Mouse (Mus musculus) adrenal gland (tissue): Measurements from ENCODE around the gene 4930452B06Rik.

Experiments
- intact Hi-C: fragments of 180-260 bp; cut with DNase I; formaldehyde crosslinking; loops from one replicate; pipeline ENCODE4 v1.15.1; 2025

The 4930452B06Rik gene

DNA sequence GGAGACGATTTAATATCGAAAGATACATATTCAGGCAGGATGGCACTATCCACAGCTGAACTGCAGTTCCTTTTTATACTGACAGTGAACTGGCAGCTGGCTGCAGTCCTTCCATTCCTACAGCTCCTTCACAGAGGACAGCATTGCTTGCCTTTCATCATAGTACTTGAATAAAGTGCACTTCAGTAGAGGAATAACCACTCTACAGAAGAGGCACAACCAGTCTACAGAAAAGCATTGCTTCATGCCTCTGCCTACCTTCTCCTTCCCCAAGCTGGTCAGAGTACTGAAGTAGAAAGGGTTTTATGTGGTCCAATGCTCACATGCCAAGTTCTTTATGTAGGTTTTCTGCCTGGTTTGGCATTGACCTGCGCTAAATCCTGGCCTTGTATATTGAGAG, 130.0 kb downstream of the 4930452B06Rik start:
- intact Hi-C loops: no loop called here

DNA sequence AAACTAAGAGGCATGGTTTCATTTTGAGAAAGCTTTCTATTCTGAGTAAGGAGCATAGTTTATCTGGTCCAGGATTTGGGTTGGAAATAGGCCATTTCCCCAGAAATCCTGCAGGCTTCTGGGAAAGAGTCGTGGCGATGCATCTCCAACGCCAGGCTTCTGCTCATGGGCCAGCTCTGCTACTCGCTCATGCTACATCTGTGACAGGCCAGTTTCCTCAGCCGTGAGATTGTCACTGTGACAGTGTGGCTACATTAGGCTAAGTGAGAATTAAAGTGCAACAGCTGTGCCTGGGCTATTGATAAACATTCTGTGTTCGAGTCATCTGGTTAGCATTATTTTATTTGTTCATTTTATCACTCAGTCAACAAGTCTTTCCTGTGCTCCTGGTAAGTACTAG, 140.8 kb downstream of the 4930452B06Rik start:
- intact Hi-C loops: no loop called here

DNA sequence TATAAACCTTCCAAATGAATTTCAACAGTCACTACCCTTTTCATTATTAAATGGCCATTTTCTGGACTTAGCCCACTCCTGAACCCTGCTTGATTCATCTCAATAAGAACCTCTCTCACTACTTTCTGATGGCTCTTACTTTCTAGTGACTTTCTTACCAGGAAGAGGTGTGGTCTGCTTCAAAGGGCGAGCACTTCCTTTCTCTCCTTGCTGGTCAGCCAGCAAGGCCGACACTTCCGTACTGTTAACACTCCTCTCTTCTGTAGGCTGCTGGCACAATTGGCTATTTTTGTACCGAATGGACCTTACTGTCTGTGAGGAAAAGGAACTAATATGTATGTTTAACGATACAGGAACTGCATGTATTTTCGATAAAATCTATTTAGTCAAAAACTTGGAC, 148.4 kb downstream of the 4930452B06Rik start:
- intact Hi-C loops: no loop called here

DNA sequence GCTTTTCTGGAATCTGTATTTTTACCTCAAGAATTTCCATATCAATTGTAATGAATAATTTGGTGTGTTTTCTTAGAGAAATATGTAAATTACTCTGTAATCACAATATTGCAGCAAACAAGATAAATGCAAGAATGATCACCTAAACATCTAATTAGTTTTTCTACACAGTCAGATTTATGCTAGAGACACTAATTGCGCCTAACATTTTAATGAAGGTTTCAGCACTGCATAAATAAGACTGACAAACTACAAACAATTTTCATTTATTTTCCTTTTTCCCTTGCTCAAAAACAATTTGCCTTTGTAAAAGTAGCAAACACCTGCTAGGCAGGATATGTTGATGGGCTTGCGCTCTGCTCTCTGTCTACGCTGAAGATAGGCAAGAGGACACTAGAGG, 152.0 kb downstream of the 4930452B06Rik start:
- intact Hi-C loops: no loop called here

DNA sequence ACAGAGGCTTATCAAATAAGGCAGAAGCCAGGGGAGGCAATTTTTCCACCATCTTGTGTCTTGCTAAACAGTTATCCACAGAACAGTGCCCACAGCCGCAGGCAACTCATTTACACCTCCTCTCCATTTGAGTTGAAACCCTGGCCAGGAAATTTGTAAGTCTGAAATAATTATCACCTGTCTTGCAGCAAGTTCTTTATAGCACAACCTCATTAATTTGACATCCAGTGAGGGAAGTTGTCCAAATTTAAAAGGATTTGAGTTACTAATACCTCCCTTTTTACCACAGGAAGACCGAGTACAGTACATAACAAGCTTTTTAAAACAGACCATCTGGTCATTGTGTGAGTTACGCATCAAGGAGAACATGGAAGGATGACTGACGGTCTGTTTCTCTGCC, 154.8 kb downstream of the 4930452B06Rik start:
- intact Hi-C loops: no loop called here

DNA sequence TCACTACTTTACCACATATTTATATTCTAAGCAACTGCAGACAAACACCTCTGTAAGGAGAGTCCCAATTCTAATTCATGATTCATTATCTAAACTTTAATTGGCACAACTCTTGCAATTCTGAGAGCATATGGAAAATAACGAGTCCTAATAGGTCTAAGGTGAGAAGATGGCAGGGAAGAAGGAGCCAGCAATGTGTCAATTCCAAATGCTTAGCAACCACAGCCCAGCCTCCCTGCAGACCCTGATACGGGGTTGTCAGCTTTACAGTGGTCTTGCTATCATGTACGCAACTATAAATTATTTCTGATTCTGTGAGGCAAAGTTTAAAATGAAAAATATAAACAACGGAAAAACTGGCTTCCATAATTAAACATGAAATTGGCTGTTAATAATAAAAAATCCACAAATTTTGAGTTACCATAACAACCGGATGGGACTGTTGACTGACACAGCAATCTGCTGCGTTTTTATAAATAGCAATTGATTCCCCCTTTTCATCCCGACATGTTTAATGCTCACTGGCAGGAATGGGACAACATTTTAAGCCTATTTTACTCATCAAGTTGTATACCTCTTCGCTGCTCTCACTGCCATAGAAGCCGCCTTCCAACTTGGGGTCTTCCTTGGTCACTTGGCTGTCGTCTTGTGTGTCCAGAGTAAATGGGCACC, 155.6 kb downstream of the 4930452B06Rik start:
- intact Hi-C loops: no loop called here

DNA sequence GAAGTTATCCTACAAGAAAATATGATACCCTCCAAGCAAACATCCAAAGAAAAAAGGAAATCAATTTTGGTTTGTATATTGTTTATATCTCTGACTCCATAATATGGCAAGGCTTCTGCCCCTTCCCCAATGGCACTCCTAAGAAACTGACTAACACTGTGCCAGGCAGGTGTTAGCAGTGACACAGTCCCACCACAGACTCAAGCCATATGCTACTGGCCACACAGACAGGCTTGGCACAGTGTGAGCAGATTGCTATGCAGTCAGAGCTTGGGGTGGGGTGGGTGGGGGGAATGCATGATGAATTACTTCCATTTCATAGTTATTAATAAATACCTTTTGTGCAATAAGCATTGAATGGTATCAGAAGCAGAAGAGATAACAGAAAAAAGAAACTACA, 157.4 kb downstream of the 4930452B06Rik start:
- intact Hi-C loops: no loop called here

DNA sequence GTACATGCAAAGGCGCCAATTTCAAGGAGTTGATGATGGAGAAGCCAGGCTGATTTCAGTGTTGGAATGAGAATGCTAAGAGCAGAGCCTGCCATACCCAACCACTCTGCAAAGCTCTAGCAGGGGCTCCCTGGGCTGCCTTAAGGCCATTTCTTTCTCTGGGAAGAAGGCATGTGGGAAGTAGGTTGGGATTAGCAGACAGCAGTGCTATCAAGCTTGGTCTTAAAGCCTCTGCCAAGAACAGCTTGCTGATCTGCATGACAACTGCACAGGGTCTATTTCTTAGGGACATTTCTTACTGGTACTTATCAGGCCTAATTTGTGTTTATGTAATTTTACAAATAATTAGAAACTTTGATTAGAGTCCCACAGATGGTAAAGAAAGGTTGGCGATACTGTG, 161.8 kb downstream of the 4930452B06Rik start:
- intact Hi-C loops: no loop called here

DNA sequence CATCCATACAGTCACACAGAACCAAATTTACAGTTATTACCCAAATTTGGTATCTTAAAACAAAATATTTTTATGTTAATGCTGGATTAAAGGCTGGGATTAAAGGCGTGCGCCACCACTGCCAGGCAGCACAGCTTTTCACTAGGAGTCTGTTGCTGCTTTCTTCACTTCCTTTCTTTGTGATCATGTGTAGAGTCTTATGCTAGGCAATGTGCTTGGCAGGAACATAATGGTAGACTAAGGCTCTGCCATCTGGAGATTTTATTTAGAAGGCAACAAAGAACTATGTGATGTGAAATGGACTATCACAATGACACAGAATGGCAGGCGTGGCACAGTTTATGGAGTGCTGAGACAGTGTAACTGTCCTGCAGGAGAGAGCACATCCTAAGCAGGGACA, 162.7 kb downstream of the 4930452B06Rik start:
- intact Hi-C loops: no loop called here

DNA sequence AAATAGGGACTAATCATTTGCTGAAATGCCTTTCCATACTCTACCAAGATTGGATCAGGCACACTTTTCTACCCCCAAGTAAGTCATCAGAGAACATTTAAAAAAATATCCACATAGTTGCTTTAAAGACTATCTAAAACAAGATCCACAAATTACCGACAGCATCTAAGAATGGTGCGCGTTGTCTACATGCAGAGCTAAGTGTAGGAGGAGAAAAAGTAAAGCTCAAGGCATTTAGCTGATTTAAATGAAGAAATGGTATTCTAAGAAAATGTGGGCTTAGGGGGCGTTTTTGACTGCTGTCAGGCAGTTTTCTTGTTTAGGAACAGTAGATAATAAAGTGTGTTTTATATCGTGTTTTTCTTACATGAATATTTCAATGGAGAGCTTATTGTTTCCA, 163.5 kb downstream of the 4930452B06Rik start:
- intact Hi-C loops: no loop called here

DNA sequence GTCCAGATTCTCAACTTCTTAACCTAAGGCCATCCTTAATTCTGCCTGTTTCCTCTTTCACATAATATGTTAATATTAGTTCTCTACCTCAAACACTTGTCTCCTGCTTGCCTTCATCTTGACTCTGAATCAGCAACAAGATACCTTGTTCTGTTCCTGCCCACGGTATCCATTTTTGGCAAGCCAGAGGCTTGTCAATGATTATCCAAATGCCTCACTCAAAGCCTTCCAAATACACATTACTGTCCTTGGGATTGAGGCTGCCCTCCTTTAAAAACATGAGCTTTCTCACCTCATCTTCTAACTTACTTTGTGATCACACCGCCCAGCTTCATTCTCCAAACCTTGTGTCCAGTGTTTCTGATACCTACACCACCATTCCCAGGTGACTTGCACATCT, 170.3 kb downstream of the 4930452B06Rik start:
- intact Hi-C loops: no loop called here

DNA sequence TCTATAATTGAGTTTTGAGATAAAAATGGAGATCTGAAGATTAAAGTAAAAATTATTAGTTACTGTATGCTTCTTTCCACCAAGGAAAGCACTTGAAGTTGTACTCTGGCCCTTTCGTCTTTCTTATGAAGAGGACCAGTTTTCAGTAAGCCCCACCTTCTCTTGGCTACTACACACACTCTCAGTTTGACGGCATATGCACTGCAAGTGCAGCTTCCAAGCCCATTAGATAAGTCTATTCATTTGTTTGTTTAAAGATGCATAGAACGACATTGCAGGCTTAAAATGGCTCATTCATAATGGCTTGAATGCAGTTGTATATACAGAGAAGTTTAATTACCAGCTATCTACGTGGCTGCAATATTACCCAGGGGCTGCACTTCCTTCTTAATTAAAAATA, 171.1 kb downstream of the 4930452B06Rik start:
- intact Hi-C loops: no loop called here

DNA sequence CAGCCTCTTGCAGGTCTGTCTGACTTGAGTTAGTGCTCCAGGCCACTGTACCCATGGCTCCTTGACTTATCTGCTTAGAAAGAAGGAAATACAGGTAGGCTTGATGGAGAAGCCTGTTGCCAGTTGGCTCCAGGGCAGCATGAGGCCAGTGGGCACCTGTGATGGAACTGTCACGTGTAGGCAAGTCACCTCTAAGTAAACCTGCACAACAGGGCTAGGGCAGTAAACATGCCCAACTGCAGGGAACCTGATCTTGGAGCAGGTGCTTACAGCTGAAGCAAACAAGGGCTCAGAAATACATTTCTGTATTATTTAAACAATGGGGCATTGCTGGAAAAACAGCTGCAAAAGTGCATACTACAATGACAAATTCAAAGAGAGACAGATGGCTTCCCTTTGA, 171.8 kb downstream of the 4930452B06Rik start:
- intact Hi-C loops: no loop called here

DNA sequence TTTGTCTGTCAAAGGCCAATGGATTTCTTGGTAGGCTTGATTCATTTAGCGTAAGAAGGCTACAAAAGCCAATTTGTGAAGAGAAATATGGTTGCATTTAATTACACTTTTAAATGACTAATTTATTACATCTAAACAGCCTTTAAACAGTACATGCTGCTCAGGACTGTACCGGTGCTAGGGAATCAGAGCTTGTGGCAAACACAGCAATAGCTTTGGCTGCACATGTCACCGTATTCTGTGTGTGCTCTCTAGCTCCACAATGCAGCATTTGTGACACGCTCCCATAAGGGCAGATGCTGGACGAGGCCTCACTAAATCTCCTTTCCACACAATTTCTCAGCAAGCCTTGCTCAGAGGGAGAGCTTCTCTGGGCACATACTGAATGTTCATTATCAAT, 187.9 kb downstream of the 4930452B06Rik start:
- intact Hi-C loops: no loop called here

DNA sequence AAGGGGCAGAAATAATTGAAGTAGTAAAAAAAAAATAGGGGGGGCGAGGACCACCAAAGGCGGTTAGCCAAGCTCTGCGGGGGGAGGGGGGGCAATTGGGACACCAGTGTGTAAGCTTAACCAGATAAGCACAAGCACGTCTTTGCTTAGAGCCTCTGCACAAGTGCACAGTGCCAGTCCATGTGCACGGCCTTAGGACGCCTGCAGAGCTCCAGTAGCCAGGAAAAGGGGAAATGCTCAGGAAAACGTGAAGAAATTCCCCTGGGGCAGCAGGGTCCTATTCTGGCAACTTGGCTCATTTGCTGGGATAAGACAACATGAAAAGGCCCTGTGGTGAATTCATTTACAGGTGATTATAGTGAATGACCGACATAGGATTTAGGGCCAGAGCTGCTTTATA, 188.7 kb downstream of the 4930452B06Rik start:
- intact Hi-C loops: no loop called here

DNA sequence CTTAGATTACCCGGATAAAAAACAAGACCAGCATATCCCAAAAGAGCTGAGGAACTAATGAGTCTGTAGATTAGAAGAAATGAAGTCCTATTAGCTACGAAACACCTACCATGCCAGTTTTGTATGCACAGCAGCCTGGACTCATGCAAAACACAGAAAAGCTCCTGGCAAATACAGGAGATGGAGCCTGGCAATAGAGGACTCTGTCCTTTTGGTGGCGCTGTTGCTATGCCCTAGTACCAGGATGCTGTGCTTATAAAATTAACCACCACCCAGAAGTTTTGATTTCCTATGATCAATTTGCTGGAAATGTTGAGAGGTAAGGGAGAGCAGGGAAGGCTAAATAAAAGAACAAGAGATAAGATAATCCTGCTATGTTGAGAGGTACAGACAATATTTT, 189.4 kb downstream of the 4930452B06Rik start:
- intact Hi-C loops: no loop called here

DNA sequence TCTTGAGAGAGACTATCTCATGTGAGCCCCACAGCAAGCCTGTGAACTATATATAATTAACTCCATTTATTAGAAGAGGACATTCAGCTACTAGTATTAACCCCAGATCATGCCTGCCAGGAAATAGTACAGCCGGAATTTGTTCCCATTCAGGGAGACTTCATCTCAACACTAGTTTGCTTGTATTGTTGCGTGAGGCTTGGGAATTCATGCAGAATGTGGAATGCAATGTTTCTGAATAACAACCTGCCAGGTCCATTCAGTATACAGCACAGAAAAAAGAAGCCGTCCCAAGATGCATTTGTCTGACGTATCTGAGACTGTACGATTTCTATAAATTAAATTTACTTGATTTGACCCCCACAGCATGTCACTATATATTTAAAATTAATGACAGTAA, 190.2 kb downstream of the 4930452B06Rik start:
- intact Hi-C loops: no loop called here

DNA sequence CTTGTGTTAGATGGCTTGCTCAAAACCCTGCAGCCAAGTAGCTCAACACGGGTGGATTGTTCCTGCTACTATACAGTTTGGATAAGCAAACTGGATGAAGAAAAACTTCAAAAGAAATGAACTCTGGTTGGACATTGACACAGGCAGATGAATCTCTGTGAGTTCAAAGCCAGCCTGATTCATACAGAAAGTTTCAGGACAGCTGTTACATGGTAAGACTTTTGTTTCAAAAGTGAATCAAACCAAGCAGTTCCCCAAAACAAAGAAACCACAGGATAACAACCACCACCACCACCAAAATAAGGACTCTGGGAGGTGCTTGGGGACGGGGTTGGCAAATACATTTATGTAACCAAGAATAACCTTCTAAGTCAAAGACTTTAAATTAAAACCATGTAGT, 193.2 kb downstream of the 4930452B06Rik start:
- intact Hi-C loops: no loop called here

DNA sequence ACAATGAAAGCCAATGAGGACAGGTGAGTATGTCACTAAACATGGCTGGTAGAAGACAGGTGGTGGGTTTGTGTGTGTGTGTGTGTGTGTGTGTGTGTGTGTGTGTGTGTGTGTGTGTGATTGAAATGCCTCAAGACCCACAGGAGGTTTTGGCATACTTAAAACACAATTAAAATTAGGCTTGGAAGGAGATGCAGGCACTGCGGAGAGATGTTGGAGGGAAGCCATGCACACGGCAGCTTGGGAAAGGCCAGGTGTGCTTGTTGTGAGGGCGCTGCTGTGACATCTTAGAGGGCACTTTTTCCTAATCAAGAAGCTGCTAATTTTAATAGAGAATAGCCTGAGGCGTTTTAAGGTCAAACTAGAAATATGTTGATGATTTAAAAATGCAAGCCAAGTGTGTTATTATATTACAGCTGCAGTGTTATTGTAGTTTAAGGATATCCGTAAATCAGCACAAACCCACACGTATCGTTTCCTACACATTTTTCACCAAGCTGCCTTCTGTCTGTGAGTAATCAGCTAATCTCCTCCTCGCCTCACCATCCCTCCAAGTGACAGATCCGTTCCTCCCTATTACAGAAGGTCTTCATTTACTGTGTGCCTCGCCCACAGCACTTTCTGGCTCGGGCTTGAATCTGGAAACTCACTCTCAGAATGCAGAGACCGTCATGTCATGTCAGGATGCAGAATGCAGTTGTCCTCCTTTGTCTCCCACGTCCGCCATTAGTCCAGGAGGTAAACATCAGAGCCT, 201.5 kb downstream of the 4930452B06Rik start:
- intact Hi-C loops: loop anchor here (5.0 kb wide), 1 partner anchor 143 kb away; no protein-coding TSS in a partner anchor

DNA sequence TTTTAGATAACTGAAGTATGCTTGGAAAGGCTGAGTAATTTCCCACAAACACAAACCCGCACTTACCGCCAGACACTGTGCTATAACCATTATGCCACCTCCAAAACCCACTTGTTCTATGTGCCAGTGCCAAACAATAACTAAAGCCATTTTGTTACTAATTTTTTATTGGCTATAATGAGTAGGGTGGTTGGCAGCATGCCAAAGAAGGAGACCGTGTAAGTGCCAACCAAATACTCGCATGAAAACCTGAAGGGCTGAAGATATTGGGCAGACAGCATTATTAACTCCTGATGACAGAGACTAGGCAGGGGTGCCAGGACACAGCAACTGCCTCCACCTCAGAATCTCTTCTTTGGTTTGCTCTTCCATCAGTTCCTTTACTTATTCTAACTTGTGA, 203.1 kb downstream of the 4930452B06Rik start:
- intact Hi-C loops: loop anchor here (5.0 kb wide), 1 partner anchor 144 kb away; no protein-coding TSS in a partner anchor

DNA sequence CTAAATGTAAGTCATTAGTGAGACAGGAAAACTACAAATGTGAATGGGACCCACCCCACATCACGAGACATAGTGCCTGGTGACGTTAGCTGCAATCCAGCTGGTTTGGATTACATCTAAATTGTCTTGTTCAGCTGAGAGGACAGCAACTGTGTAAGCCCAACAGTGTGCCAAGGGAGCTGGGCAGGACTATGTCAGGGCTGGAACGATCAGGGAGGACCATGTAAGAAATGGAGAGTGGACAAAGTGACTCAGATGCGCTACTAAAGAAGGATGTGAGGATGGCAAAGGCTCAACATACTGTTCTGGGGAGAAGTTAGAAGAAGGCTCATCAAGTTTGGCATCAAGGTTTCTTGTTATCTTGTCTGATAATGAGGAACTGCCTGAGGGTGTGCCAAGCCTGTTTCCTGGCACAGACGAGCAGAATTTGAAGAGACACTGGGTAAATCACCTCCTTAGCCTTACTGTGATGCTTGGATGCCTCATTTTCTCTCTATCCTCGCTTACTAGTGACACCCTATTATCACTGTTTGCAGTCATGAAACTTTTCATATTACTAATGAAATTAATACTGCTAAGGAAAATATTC, 203.6 kb downstream of the 4930452B06Rik start:
- intact Hi-C loops: loop anchor here (5.0 kb wide), 1 partner anchor 145 kb away; no protein-coding TSS in a partner anchor
